Mouse (Mus musculus): ENCODE data around the gene Mphosph10.

DNA sequence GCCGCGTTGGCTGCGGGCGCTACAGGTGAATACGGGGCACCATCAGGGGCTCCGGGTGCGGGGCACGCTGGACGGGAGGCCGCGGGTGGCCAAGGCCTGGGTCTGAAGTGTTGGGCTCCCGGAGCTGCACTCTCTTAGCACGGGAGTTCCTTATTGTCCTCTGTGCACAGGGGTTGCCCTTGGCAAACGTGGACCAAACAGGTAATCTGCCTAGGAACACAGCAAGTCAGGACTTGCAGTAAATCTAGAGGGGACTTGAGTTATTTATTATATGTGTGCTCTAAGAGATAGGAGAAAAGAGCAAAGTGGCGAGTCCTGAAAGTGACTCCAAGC lies 717 bp upstream of the Mphosph10 start:
- TF ChIP-seq CTCF (IDR thresholded peaks at IDR 0.05; ENCODE audit: control insufficient read depth, insufficient read depth, low read length) (no peak), POLR2A (IDR thresholded peaks at IDR 0.05; ENCODE audit: borderline replicate concordance, control insufficient read depth, low read depth, low read length) (no peak)

Data from bone marrow, adult 2 months (tissue).